Mouse (Mus musculus): ENCODE data around the gene Tmed10. TPM values are rescaled to one million over a fixed set of nuclear protein-coding genes. Genes with fewer than 3 reads are reported as not detected.
A peak's percentile ranks its signal among the peaks of the same experiment; 100 is the strongest.

Gene Tmed10
- total RNA-seq, 2 experiments from 2014 or later: 222 to 223 TPM

DNA sequence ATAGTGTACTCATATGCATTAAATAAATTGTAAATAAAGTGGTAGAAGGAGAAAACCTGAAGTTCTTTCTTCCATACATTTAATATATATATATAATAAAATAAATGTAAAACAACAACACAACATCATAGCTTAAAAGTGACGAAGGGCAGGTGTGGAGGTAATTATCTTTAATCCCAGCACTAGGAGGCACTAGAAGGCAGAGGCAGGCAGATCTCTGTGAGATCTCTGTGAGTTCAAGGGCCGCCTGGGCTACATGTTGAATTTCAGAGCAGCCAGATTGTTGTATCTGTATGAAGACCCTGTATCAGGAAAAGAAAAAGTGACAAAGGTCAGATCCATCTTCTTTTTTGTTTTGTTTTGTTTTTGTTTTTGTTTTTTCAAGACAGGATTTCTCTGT is 3.6 kb upstream of the Tmed10 start:
- DNase-seq: no peak

DNA sequence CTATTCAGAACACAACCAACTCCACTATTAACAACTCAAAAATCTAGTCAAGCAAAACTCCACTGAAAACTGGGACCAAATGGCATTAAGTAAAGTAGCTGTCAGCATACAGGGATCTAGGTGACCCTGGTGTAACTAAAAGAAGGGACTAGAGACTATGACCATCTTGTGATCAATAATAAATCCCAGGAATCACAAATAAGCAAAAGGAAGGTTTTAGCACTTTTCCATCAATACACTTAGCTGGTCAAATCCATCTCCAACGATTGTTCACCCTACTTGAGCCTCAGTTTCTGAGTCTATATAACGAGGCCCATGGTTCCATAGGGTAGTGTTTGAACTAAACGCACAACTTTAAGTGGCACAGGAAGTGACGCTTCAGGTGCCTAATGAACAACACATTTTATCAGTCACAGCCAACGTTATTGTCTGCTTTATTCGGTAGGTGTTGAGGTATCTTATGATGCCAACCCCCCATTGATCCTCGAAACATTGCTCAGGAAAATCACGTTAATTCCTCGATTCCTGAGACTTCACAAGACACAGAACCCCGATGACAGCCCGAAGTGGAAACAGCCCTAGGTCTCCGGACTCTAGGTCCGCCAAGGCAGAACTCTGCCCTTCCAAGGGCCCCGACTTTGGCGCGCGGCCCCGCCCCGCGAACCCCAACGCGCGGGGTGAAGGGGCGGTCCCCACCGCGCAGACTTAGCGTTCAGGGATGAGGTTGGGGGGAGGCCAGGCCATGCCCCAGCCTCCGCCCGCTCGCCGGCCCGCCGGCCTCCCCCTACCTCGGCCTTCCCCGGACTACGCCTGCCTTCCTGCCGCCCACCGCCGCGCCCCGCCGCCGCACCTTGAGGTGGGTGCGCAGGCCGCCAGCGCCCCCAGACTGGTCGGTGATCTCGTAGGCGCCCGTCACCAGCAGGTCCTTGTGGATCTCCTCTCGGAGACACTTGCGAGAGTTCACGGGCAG is 771 bp downstream of the Tmed10 start:
- DNase-seq: peak; percentile 87

DNA sequence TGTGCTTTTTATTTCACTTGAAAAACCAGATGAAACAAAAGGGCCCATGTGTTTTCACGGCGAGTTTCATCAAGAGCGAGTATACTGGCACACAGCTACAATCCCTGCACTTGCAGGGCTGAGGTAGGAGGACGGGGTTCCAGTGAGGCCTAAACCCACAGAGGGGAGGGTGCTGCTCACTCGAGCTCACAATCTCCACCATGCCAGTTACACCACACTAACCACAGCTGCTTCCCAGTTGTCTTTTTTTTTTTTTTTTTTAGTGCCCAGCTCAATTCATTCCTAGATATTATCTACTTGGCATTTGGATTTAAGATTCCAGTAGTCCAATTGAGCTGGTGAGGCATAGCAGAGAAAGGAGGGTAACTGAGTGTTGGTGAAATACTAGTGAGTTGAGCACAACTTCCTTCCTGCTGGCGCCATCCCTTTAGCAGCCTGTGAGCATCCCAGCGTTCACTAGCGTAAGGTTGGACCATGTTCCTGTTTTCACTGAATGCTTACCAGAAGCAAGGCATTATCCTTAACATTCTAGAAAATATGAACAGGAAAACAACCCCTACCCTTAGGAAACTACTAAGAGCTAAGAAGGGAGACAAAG is 2.5 kb downstream of the Tmed10 start:
- DNase-seq: no peak

- no peak for DNase-seq
Measured at GRCm38 (mm10) chr12:85368441-85369063, 6.1 kb downstream of the Tmed10 start.

DNA sequence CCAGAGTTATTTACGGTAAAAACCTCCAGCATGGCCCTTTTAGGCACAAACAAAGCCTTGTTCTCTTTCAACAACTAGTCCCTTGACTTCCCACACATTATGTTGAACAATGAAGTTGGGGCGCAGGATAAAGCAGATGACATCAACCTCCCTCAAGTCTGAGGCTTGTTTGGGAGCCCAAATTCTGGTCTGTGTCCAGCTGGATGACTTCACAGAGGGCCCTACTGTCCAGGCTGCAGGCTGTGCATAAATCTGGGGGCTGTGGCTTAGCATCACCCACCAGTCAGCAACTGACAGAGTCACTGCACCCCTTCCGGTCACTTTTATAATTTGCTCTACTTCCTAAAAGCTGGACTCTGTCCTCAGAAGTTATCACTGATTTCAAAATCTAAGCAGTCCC is 8.4 kb downstream of the Tmed10 start:
- DNase-seq: no peak

- DNase-seq: no peak
Measured at GRCm38 (mm10) chr12:85362510-85362909, 12.1 kb downstream of the Tmed10 start.

DNA sequence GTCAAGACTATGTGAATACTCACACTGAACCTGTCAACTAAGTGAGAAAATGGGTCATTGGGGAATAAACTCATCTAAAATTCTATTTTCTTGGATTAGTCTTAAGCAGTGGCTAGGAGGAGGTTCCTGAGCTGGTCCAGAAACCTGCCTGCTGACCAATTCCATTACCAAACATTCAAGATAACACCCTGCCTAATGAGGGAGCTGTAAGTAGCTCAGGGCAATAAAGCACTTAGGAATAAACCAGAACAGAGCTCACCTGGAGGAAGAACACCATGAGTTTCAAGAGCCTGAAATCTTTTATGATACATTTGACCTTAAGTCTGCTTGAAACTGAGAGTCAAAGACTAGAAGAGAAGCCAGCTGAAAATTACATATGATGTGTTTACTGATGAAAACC is 13.1 kb downstream of the Tmed10 start:
- no peak for DNase-seq

DNA sequence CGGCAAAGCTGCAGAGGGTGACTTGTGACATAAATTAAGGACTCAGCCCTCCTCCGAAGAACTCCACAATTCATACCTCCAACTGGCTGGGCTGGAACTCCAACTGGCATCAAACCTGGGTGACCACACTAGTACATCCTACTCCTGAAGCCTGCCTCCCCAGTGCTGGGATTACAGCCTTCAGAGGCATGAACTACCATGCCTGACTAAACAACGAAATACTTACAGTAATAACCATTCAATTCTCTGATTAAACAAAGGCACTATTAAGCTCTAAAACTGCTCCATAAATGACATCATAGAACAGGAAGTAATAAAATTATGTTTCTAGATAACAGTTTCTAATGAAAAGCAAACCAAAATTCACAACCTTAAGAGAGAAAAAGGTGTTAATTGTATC is 13.5 kb downstream of the Tmed10 start:
- no peak for DNase-seq

DNA sequence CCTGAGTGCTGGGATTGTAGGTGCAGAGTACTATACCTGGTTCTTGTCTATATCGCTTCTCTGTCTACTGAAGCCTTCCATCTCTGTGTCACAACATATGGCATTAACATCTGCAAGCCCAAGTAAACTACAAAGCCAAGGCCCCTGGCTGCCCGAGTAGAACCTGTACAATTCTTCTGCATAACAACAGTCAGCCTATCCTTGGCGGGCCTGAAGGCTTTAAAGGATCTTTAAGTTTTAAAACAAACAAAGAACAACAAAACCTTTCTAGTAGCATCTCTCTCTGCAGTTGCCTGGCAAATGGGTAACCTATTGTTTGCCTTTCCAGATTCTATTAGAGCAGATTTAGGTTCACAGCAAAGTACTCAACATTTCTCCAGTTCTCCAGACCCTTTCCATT is 20.6 kb downstream of the Tmed10 start:
- no peak for DNase-seq

GRCm38 (mm10) chr12:85350407-85351232 is 24.0 kb downstream of the Tmed10 start:
- DNase-seq: no peak

DNA sequence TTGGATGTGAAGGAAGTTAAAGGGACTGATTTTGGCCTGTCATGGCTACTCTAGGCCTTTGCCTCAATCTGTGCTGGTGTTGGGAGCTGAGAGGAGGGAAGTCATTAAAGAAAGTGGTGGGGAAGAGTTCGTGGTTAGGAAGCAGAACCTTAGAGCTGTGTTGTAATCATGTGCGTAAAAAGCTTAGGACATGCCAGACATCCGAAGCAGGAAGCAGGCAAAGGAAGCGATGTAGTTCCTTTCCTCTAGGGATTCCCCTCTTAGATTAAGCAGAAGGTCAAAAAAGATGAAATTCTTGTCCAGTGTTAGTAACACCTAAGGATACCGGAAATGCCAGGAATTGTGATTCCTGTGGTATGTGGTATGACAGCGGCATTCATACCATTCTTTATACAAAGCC is 26.3 kb downstream of the Tmed10 start:
- no peak for DNase-seq

DNA sequence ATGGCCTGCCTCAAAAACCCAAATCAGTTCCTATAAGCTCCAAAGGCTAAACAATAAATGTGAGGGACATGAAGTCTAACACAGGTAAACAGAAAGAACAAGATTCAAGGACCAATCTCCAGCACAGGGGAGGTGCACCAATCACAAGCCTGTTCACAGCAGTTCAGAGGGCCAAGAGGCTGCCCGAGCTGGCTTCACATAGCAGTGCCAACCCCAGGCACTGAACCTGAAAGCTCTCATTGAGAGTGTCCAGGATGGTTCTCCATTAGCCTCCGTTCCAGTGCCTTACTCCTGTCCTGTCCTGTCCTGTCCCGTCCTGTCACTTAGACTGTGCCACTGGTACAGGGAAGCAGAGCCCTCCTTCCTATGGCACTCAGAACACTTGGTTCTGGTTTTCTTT is 27.5 kb downstream of the Tmed10 start:
- DNase-seq: no peak

DNA sequence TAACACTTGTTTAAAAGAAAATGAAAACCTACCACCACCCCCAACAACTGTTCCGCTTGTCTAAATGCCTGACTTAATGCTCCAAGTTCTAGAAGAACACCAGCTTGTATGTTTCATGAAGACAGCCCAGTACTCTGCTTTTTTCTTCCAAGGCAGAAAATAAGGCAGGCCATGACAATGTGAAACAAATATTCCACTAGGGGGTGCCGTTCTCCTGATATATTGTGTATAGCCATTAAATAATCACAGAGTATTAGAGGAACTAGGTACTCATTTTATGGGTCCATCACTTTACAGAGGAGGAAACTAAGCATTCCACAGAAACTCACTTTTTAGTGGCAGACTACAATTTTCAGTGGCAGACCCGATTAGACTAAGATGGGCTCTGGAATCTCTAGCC is 28.3 kb downstream of the Tmed10 start:
- DNase-seq: peak; percentile 66

DNA sequence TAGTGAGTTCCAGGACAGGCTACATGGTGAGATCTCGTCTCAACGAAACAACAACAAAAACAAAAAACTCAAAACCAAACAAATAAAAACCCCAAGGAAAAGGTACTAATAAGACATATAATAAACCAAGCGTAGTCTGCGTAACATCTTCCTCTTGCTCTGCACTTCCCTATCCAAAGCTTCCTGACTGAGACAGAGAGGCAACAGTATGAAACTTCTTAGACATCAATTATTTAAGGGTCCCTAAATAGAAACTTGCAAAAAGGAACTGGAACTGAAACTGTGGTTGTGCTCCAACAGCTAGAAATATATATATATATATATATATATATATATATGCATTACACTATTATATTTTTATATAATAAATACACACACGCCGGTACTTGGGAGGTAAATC is 29.1 kb downstream of the Tmed10 start:
- no peak for DNase-seq

DNA sequence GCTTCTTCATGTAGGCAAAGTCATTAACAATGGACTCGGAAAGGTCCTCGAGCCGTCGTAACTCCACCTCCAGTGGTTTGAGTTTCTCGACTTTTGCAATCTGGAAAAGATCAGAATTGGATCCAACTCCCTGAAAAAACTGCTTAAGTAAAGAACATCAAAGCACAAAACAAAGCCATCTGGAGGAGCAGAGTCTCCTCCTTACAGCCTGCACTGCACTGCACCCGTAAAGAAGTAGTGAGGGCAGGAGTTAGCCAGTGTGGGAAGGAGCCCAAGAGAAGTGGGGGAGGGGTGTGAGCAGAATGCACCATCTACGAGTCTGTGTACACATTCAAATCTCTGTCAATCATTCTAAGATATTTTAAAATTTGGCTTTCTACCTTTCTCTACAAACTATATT is 30.4 kb downstream of the Tmed10 start:
- no peak for DNase-seq

- DNase-seq: no peak
Measured at GRCm38 (mm10) chr12:85342310-85342709, 32.3 kb downstream of the Tmed10 start.

DNA sequence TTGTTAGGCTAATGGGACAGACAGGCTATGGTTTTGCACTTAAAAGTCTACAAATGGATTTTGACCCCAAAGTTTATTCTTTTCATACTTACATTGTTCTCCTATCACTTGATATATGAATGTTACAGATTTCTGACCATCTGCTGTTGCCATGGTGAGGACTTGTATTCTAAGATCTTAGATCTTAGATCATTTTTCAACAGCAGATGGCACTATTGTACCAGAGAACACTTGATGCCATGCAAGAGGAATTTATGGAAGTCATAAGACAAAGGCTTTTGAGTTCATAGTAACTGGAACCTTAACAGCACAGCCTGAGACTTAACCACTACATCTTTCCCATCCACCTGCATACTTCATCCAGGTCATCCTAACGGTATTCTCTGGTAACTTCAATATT is 33.5 kb downstream of the Tmed10 start:
- peak; percentile 28 for DNase-seq

- peak; percentile 30 for DNase-seq
Measured at GRCm38 (mm10) chr12:85339947-85340346, 34.7 kb downstream of the Tmed10 start.

GRCm38 (mm10) chr12:85339243-85339729 is 35.4 kb downstream of the Tmed10 start, which contains the start of gene Nek9:
Gene Nek9, minus strand, starts transcription at chr12:85339362.
- DNase-seq: peak; percentile 96

DNA sequence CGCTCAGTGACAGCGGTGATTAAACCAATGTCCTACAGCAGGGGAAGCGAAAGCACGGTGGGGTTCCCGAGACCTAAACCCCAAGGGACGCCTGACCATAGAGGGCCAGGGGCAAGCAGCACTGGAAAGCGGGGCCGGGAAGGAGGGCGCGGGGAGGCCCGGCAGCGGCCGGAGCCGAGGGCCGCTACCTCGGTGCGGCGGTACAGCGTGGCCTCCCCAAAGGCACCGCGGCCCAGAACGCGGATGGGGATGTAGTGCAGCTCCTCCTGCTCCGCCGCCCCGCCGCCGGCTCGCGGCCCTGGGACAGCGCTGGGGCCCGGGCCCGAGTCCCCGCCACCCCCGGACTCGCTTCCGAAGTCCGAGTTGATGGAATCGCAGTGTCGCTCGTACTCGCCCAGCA is 35.8 kb downstream of the Tmed10 start:
- DNase-seq: no peak

GRCm38 (mm10) chr12:85337567-85338311 is 36.9 kb downstream of the Tmed10 start:
- DNase-seq: no peak
